Mouse (Mus musculus) C2C12 (cell line): ENCODE results near the gene Cox8b.

Experiments
- CEBPB ChIP-seq: IDR thresholded peaks from one replicate; pipeline ENCODE4 v1.6.1; 2011; ENCODE audit warnings: low read depth, mild to moderate bottlenecking, control low read depth, moderate library complexity
- CTCF ChIP-seq: IDR thresholded peaks from one replicate; pipeline ENCODE4 v1.5.1; 2011; ENCODE audit not compliant: control insufficient read depth, insufficient read depth, insufficient read length
- FOSL1 ChIP-seq: IDR thresholded peaks from one replicate; pipeline ENCODE4 v1.8.0; 2011; ENCODE audit warnings: mild to moderate bottlenecking, low read length; ENCODE audit not compliant: poor library complexity, insufficient read depth, severe bottlenecking
- MAX ChIP-seq: IDR thresholded peaks from one replicate; pipeline ENCODE4 v1.6.1; 2011; ENCODE audit warnings: mild to moderate bottlenecking, control low read depth
- MYOD1 ChIP-seq: IDR thresholded peaks from one replicate; pipeline ENCODE4 v1.6.1; 2011; ENCODE audit warnings: low read depth; ENCODE audit not compliant: control insufficient read depth, insufficient read length
- MYOG ChIP-seq: IDR thresholded peaks from one replicate; pipeline ENCODE4 v1.6.1; 2011; ENCODE audit not compliant: control insufficient read depth, insufficient read length; ENCODE audit errors: extremely low read depth
- USF1 ChIP-seq: IDR thresholded peaks from one replicate; pipeline ENCODE4 v1.6.1; 2011; ENCODE audit warnings: low read depth, mild to moderate bottlenecking, control low read depth, moderate library complexity

GRCm38 (mm10) chr7:140949255-140949654 lies 49.0 kb upstream of the Cox8b start:
- TF ChIP-seq CEBPB: no peak
- TF ChIP-seq CTCF: no peak
- TF ChIP-seq FOSL1: no peak
- no peak for TF ChIP-seq MYOD1
- no peak for TF ChIP-seq USF1
- TF ChIP-seq MAX: no peak
- no peak for TF ChIP-seq MYOG
